Mouse (Mus musculus) forebrain, embryonic 13.5 days (tissue): ENCODE measurements at regions not wholly inside any gene's neighbourhood (a gene's known extent, or its start where the extent isn't known, plus 50 kb on each side); places are given as distances from the start of the nearest gene placed in this dataset.
A peak's percentile ranks its signal among the peaks of the same experiment; 100 is the strongest.

Source experiments
- ATAC-seq: fragments of 200-750 bp; cut with Nextera tagmentation; 2 replicates; pipeline ENCODE4 v1.8.0; 2017
- H3K27ac ChIP-seq: fragments of 300-500 bp; sonication (generic); 2 replicates; pipeline ENCODE4 v1.5.1; 2015; ENCODE audit warnings: inconsistent platforms, mild to moderate bottlenecking, moderate library complexity
- H3K27me3 ChIP-seq: fragments of 300-500 bp; sonication (generic); 2 replicates; pipeline ENCODE4 v1.6.1; 2015; ENCODE audit warnings: mild to moderate bottlenecking, inconsistent platforms
- H3K36me3 ChIP-seq: fragments of 300-500 bp; sonication (generic); 2 replicates; pipeline ENCODE4 v1.6.1; 2015; ENCODE audit warnings: mild to moderate bottlenecking, inconsistent platforms; ENCODE audit not compliant: poor library complexity, severe bottlenecking
- H3K4me1 ChIP-seq: fragments of 300-500 bp; sonication (generic); 2 replicates; pipeline ENCODE4 v1.6.1; 2015; ENCODE audit warnings: inconsistent platforms
- H3K4me2 ChIP-seq: fragments of 300-500 bp; sonication (generic); 2 replicates; pipeline ENCODE4 v1.6.1; 2015; ENCODE audit warnings: inconsistent platforms, mild to moderate bottlenecking, moderate library complexity
- H3K4me3 ChIP-seq: fragments of 300-500 bp; sonication (generic); 2 replicates; pipeline ENCODE4 v1.5.1; 2015; ENCODE audit warnings: mild to moderate bottlenecking, inconsistent platforms
- H3K9ac ChIP-seq: fragments of 300-500 bp; sonication (generic); 2 replicates; pipeline ENCODE4 v1.6.1; 2015; ENCODE audit warnings: mild to moderate bottlenecking, inconsistent platforms
- H3K9me3 ChIP-seq: fragments of 300-500 bp; sonication (generic); replicated peaks from 2 replicates; pipeline ENCODE4 v1.6.1; 2016; ENCODE audit warnings: inconsistent platforms
- WGBS: fragments of 180-500 bp; shearing (Covaris S2); methylation state at CpG from one replicate; pipeline ENCODE4 v1.1.7; 2015; 5-methylcytosine and 5-hydroxymethylcytosine counted together

GRCm38 (mm10) chr17:31779466-31779865 is 76.1 kb downstream of the Sik1 start:
- 68% methylated on average over 3 of the region's 3 CpGs for WGBS
- H3K27ac ChIP-seq: no peak overlapping the region
- H3K4me3 ChIP-seq: no peak overlapping the region
- no peaks in the 10 kb centered on the region for H3K36me3 ChIP-seq
- no peak overlapping the region for H3K9ac ChIP-seq
- H3K27me3 ChIP-seq: no peaks in the 10 kb centered on the region
- no peaks in the 10 kb centered on the region for H3K9me3 ChIP-seq
- no peak overlapping the region for H3K4me2 ChIP-seq
- peak; percentile 43; the same call in 1 of the 2 replicates for ATAC-seq
- peaks cover 19% of the 10 kb centered on the region for H3K4me1 ChIP-seq

DNA sequence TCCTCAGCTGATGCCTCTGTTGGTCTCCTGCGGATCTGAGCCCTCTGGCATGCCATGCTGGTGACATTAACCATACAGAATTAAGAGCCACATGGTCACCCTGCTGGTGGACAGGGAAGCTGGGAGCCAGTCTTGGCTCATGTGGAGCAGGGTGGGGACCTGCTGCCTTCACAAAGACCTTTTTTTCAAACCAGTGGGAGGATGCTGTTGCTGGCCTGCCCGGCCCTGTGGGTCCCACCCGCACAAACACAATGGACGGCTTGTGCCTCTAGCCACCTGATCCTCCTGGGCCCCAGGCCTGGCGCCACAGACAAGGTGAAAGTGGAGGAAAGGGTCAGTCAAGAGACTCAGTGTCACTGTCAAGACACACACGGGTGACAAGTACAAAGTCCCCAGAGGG is 73.4 kb downstream of the Sik1 start:
- no peak overlapping the region for H3K9ac ChIP-seq
- no peak overlapping the region for H3K4me3 ChIP-seq
- no peak overlapping the region for H3K4me2 ChIP-seq
- no peak overlapping the region for H3K27ac ChIP-seq
- WGBS: 79% methylated on average over 6 of the region's 6 CpGs
- H3K9me3 ChIP-seq: no peaks in the 10 kb centered on the region
- H3K4me1 ChIP-seq: peaks cover 12% of the 10 kb centered on the region
- no peaks in the 10 kb centered on the region for H3K27me3 ChIP-seq
- no peak for ATAC-seq
- H3K36me3 ChIP-seq: no peaks in the 10 kb centered on the region

DNA sequence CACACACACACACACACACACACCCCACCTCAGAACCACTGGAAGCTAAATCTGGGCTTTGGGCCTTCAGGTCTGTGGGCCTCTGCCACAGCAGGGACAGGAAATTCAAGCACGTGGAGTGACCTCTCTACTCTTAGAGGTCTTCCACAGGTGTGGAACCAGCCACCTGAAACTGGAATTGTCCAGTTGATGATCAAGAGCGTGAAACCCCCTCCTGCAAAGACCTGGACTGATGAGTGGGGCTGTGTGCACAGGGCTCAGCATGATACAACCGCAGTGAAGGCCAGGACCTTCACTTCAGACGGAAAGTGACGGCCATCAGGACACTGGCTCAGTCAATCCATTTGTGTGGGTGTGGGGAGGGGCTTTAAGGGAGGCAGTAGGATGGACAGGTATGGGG is 72.5 kb downstream of the Sik1 start:
- H3K4me3 ChIP-seq: no peak overlapping the region
- WGBS: 92% methylated on average over 5 of the region's 5 CpGs
- H3K27ac ChIP-seq: no peak overlapping the region
- H3K4me1 ChIP-seq: peaks cover 4% of the 10 kb centered on the region; the same call in 1 of the 2 replicates
- H3K27me3 ChIP-seq: no peaks in the 10 kb centered on the region
- ATAC-seq: no peak
- no peak overlapping the region for H3K4me2 ChIP-seq
- H3K9me3 ChIP-seq: no peaks in the 10 kb centered on the region
- no peak overlapping the region for H3K9ac ChIP-seq
- H3K36me3 ChIP-seq: no peaks in the 10 kb centered on the region

DNA sequence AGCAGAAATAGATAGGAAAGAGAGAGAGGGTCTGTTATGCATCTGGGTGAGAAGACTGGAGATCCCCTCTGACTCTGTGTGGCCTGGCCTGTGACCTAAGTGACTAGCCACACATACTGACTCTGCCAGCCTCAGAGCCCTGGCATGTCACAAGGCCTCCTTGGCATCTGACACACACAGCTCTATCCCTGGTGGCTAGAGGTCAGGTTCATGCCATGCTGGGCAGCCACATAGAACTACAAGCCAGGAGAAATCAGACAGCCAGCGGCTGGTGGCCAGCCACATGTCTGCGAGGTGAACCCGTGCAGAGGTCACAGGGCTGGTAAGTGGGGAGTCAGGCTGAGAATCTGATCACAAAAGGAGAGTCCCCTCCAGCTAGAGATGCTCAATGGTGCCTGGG is 67.3 kb downstream of the Sik1 start:
- H3K4me1 ChIP-seq: peaks cover 29% of the 10 kb centered on the region
- H3K27ac ChIP-seq: no peak overlapping the region
- H3K36me3 ChIP-seq: no peaks in the 10 kb centered on the region
- no peaks in the 10 kb centered on the region for H3K9me3 ChIP-seq
- 83% methylated on average over 3 of the region's 3 CpGs for WGBS
- H3K27me3 ChIP-seq: no peaks in the 10 kb centered on the region
- H3K4me3 ChIP-seq: no peak overlapping the region
- no peak overlapping the region for H3K4me2 ChIP-seq
- no peak overlapping the region for H3K9ac ChIP-seq
- no peak for ATAC-seq

DNA sequence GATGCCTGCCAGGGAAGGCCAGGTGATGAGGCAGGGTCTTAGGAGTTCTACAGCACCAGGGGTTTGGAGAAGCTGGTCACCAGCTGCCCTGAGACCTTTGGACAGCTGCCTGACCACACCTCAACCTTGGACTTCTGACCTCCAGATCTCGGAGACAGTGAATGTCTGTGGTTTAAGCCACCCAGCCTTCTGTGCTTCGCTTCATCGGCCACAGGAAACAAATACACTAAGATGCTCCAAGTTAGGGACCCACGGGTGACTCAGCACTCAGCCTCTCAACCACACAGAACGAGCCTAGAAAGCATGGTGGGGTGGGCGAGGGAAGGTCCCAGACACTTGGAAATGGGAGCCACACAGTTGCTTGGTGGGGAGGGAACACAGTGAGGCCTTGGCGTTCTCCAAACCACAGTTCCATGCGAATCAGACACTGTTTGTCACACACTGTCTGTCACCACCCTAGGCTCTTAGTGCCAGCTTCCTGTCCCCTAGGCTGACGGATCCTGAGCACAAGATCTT is 66.5 kb downstream of the Sik1 start:
- Histone ChIP-seq H3K9me3 (no peaks in the 10 kb centered on the region), H3K9ac (no peak overlapping the region), H3K27me3 (no peaks in the 10 kb centered on the region), H3K27ac (peak overlapping the region; percentile 77), H3K4me3 (no peak overlapping the region), H3K36me3 (no peaks in the 10 kb centered on the region), H3K4me1 (peaks cover 35% of the 10 kb centered on the region), H3K4me2 (no peak overlapping the region)
- 88% methylated on average over 9 of the region's 9 CpGs for WGBS
- ATAC-seq: no peak

DNA sequence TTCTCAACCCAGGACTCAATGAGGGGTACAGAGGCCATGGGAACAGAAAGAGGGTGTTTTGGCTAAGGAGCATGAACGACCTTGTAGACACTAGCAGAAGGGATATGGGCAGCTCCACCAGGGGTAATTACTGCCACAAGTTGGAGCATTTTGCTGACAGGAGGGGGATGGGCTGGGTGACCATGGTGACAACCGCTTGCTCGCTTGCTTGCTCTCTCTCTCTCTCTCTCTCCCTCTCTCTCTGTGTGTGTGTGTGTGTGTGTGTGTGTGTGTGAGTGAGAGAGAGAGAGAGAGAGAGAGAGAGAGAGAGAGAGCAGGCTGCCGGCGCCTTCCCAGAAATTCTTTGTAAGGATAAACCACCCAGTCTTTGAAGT is 65.7 kb downstream of the Sik1 start:
- no peaks in the 10 kb centered on the region for H3K27me3 ChIP-seq
- peaks cover 35% of the 10 kb centered on the region for H3K4me1 ChIP-seq
- 0% methylated on average over 5 of the region's 5 CpGs for WGBS
- H3K36me3 ChIP-seq: no peaks in the 10 kb centered on the region
- peak overlapping the region; percentile 54; the same call in 1 of the 2 replicates for H3K9ac ChIP-seq
- ATAC-seq: peak; percentile 25
- no peak overlapping the region for H3K4me3 ChIP-seq
- peak overlapping the region; percentile 47 for H3K4me2 ChIP-seq
- no peaks in the 10 kb centered on the region for H3K9me3 ChIP-seq
- peak overlapping the region; percentile 77 for H3K27ac ChIP-seq

- Histone ChIP-seq H3K27me3 (no peaks in the 10 kb centered on the region), H3K9me3 (no peaks in the 10 kb centered on the region), H3K4me2 (peak overlapping the region; percentile 47), H3K4me3 (peak overlapping the region; percentile 6; the same call in 1 of the 2 replicates), H3K27ac (peak overlapping the region; percentile 77), H3K9ac (peak overlapping the region; percentile 54), H3K4me1 (peaks cover 35% of the 10 kb centered on the region), H3K36me3 (no peaks in the 10 kb centered on the region)
- WGBS: 5% methylated on average over 22 of the region's 22 CpGs
- ATAC-seq: peak; percentile 74
Observed at GRCm38 (mm10) chr17:31790280-31791063, 65.1 kb downstream of the Sik1 start.

GRCm38 (mm10) chr17:31791656-31792055 is 63.9 kb downstream of the Sik1 start:
- Histone ChIP-seq H3K4me2 (no peak overlapping the region), H3K36me3 (no peaks in the 10 kb centered on the region), H3K4me1 (peaks cover 35% of the 10 kb centered on the region), H3K9ac (no peak overlapping the region), H3K27me3 (no peaks in the 10 kb centered on the region), H3K9me3 (no peaks in the 10 kb centered on the region), H3K27ac (no peak overlapping the region), H3K4me3 (no peak overlapping the region)
- ATAC-seq: no peak
- WGBS: 95% methylated on average over 17 of the region's 17 CpGs

GRCm38 (mm10) chr17:31793040-31793439 is 62.6 kb downstream of the Sik1 start:
- 90% methylated on average over 5 of the region's 5 CpGs for WGBS
- no peaks in the 10 kb centered on the region for H3K36me3 ChIP-seq
- H3K4me1 ChIP-seq: peaks cover 35% of the 10 kb centered on the region
- H3K9ac ChIP-seq: 0 out of 2 replicates have a peak overlapping the region, but pooled peaks have one; percentile 34
- no peak overlapping the region for H3K4me2 ChIP-seq
- no peaks in the 10 kb centered on the region for H3K9me3 ChIP-seq
- no peaks in the 10 kb centered on the region for H3K27me3 ChIP-seq
- no peak for ATAC-seq
- H3K4me3 ChIP-seq: no peak overlapping the region
- no peak overlapping the region for H3K27ac ChIP-seq

DNA sequence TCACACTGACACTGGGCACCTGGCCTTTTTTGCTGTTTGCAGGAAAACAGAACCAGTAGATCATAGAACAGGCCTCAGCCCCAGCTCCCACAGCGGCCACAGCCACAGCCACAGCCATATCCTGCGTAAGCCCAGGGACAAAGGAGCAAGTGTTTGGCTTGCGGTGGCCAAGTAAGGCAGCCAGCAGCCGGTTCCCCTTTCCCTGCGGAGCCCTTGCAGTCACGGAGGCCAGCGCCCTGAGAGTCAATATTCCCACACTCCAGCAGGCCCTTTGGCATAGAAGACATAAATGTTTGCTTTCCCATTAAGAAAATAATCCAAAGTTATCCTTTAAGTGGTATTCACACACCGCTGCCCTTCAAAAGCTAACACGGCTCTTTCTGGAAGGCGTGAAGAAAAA is 62.1 kb downstream of the Sik1 start:
- Histone ChIP-seq H3K36me3 (no peaks in the 10 kb centered on the region), H3K4me3 (no peak overlapping the region), H3K9ac (peak overlapping the region; percentile 34; the same call in 1 of the 2 replicates), H3K27ac (no peak overlapping the region), H3K27me3 (no peaks in the 10 kb centered on the region), H3K9me3 (no peaks in the 10 kb centered on the region), H3K4me2 (no peak overlapping the region), H3K4me1 (peaks cover 35% of the 10 kb centered on the region)
- ATAC-seq: no peak
- 34% methylated on average over 10 of the region's 10 CpGs for WGBS

- Histone ChIP-seq H3K27ac (no peak overlapping the region), H3K4me1 (peaks cover 35% of the 10 kb centered on the region), H3K27me3 (no peaks in the 10 kb centered on the region), H3K36me3 (no peaks in the 10 kb centered on the region), H3K9me3 (no peaks in the 10 kb centered on the region), H3K4me2 (no peak overlapping the region), H3K4me3 (no peak overlapping the region), H3K9ac (no peak overlapping the region)
- ATAC-seq: no peak
- WGBS: 71% methylated on average over 4 of the region's 4 CpGs
Observed at GRCm38 (mm10) chr17:31793964-31794363, 61.6 kb downstream of the Sik1 start.
